In the genomic region with DNA sequence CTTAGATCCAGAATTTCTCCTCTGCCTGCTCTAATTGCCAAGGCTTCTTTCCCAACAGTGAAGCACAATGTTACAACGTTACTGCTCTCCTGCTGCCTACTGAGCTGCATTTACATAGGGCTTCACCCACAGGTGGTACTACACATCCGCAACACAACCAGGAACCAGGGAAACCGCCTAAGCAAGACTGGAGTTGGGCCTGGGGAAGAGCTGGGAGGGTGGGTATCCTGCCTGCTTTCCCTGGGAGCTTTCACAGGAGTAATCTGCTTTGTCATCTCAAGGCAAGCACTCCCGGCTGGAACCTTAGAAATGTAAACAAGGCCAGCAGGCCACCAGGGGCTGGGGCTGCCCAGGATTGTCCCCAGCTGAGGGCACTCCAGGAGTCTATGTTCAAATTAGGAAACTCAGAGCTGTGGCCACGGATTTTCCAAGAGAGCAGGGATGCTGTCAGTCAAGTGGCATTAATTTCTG, we compare ENCODE assay signal across 8 mouse cellular contexts. TPM values are rescaled to one million over a fixed set of nuclear protein-coding genes. Genes with fewer than 3 reads are reported as not detected.
DNase-seq lines count a peak whose midpoint lies in the region; ATAC-seq lines count a peak whose summit lies in the region.

No protein-coding gene starts in this region.

- peak overlapping the region; percentile 88 for H3K27ac ChIP-seq in kidney, embryonic 15.5 days
- H3K27ac ChIP-seq in neural tube, embryonic 15.5 days (replicated peaks), result 0 out of 2 replicates have a peak overlapping the region, but pooled peaks have one; percentile 35

- DNase-seq in kidney, postnatal 14 days, result no peak
- peak; percentile 63 for DNase-seq in embryo, embryonic 11 days
- peak; percentile 43 to 59 for DNase-seq in kidney, postnatal 4 days
- DNase-seq in left cerebral cortex, postnatal 25 days (ENCODE audit: low spot score in 2 of 2), result no peak
- DNase-seq in natural killer cell, adult 2 months (ENCODE audit: low spot score in 2 of 2), result no peak

- no peaks in the 10 kb centered on the region for H3K27me3 ChIP-seq in kidney, embryonic 15.5 days
- no peaks in the 10 kb centered on the region for H3K27me3 ChIP-seq in neural tube, embryonic 15.5 days (replicated peaks)

- H3K36me3 ChIP-seq in kidney, embryonic 15.5 days, result no peaks in the 10 kb centered on the region
- no peaks in the 10 kb centered on the region for H3K36me3 ChIP-seq in neural tube, embryonic 15.5 days

- H3K9ac ChIP-seq in kidney, embryonic 15.5 days, result no peak overlapping the region; the same call in 1 of the 2 replicates
- H3K9ac ChIP-seq in neural tube, embryonic 15.5 days (replicated peaks), result no peak overlapping the region

- peak; percentile 43; the same call in 1 of the 2 replicates for ATAC-seq in kidney, embryonic 15.5 days (replicated peaks; ENCODE audit: low FRiP score)
- ATAC-seq in neural tube, embryonic 15.5 days (ENCODE audit: low FRiP score), result 0 out of 2 replicates have a peak, but pooled peaks have one; percentile 30
- no peak for ATAC-seq in megakaryocyte-erythroid progenitor cell, adult 5-6 weeks (replicated peaks; ENCODE audit: low FRiP score, low TSS enrichment, poor library complexity, severe bottlenecking)

- no peak overlapping the region for H3K4me3 ChIP-seq in kidney, embryonic 15.5 days (replicated peaks)
- no peak overlapping the region for H3K4me3 ChIP-seq in neural tube, embryonic 15.5 days (replicated peaks)

- H3K4me2 ChIP-seq in kidney, embryonic 15.5 days, result peak overlapping the region; percentile 50
- no peak overlapping the region; the same call in 1 of the 2 replicates for H3K4me2 ChIP-seq in neural tube, embryonic 15.5 days

- intact Hi-C loops in left cerebral cortex, postnatal 25 days (cut with DNase I), result no loop called here

- 11% methylated on average over 5 of the region's 5 CpGs for WGBS in kidney, embryonic 15.5 days
- WGBS in neural tube, embryonic 15.5 days, result 6% methylated on average over 5 of the region's 5 CpGs

- peaks cover 56% of the 10 kb centered on the region for H3K4me1 ChIP-seq in kidney, embryonic 15.5 days
- H3K4me1 ChIP-seq in neural tube, embryonic 15.5 days, result peaks cover 32% of the 10 kb centered on the region

- H3K9me3 ChIP-seq in kidney, embryonic 15.5 days (replicated peaks), result no peaks in the 10 kb centered on the region
- H3K9me3 ChIP-seq in neural tube, embryonic 15.5 days (replicated peaks), result no peaks in the 10 kb centered on the region

RNA-seq across cellular contexts. Expression of gene Cox7a2l, which starts 9.0 kb away (rescaled TPM):
- polyA plus RNA-seq in kidney, embryonic 15.5 days (2015; fragmentation: Nextera tagmentation; extraction: Ambion mirVana), result 189 and 196 TPM in 2 replicates
- polyA plus RNA-seq in neural tube, embryonic 15.5 days (2015; fragmentation: Nextera tagmentation; extraction: Ambion mirVana), result 197 and 199 TPM in 2 replicates
- total RNA-seq in megakaryocyte-erythroid progenitor cell, adult 5-6 weeks (2014; fragmentation: Nextera tagmentation), result 214 and 239 TPM in 2 replicates
- total RNA-seq in megakaryocyte-erythroid progenitor cell, adult 5-6 weeks (2017), result 161 and 186 TPM in 2 replicates
- 100 to 1,000 TPM; 165 to 177 TPM for total RNA-seq in left cerebral cortex, postnatal 25 days (2021)

Comparison
In these comparisons a context has a peak if more than half of its experiments do, and no peak if none do; other contexts are left out.
1. DNase-seq: peak in embryo, embryonic 11 days (single experiment) and kidney, postnatal 4 days (2 of 2); none in kidney, postnatal 14 days (single experiment), left cerebral cortex, postnatal 25 days (0 of 2) and natural killer cell, adult 2 months (0 of 2).